Mouse (Mus musculus) liver, adult 2 months (tissue): ENCODE measurements around the gene Ndufc2.
"Not testable (repeated sequence)": the region's sequence is repeated elsewhere in the genome, so short reads cannot be mapped to it uniquely, and the experiment has no call there.

Experiments
- CTCF ChIP-seq: fragments of 200-500 bp; IDR thresholded peaks from 2 replicates; pipeline ENCODE4 v1.5.1; 2011; ENCODE audit warnings: low read depth, low read length, control low read depth
- POLR2A ChIP-seq: fragments of 200-500 bp; IDR thresholded peaks from 2 replicates; pipeline ENCODE4 v1.6.1; 2011; ENCODE audit warnings: low read length, control low read depth; ENCODE audit not compliant: insufficient read depth; ENCODE audit errors: extremely low read depth

- TF ChIP-seq POLR2A, CTCF: not testable (repeated sequence)
Observed at GRCm38 (mm10) chr7:97433517-97433916, 33.7 kb downstream of the Ndufc2 start.
